Mouse (Mus musculus) kidney, adult 2 months (tissue): Measurements from ENCODE around the gene Scd4. TPM values are rescaled to one million over a fixed set of nuclear protein-coding genes. Genes with fewer than 3 reads are reported as not detected.

Experiments used
- DNase-seq: peaks from one replicate; pipeline ENCODE4 v3.0.0; 2021
- H3K27ac ChIP-seq: fragments of 200-500 bp; 2 replicates; pipeline ENCODE4 v1.5.1; 2012; ENCODE audit warnings: low read depth, low read length, control low read depth, inconsistent platforms; ENCODE audit not compliant: insufficient read depth
- H3K27me3 ChIP-seq: fragments of 200-500 bp; replicated peaks from 2 replicates; pipeline ENCODE4 v1.6.1; 2012; ENCODE audit warnings: mild to moderate bottlenecking, moderate library complexity, low read length, inconsistent platforms; ENCODE audit not compliant: control insufficient read depth, insufficient read depth
- H3K36me3 ChIP-seq: fragments of 200-500 bp; 2 replicates; pipeline ENCODE4 v1.6.1; 2012; ENCODE audit warnings: mild to moderate bottlenecking, moderate library complexity, low read length, inconsistent platforms; ENCODE audit not compliant: control insufficient read depth, insufficient read depth
- H3K4me1 ChIP-seq: fragments of 200-500 bp; 2 replicates; pipeline ENCODE4 v1.6.1; 2011; ENCODE audit warnings: low read length; ENCODE audit not compliant: control insufficient read depth, insufficient read depth
- H3K4me3 ChIP-seq: fragments of 200-500 bp; 2 replicates; pipeline ENCODE4 v1.5.1; 2011; ENCODE audit warnings: mild to moderate bottlenecking, low read depth, low read length, control low read depth; ENCODE audit not compliant: insufficient read depth
- CTCF ChIP-seq: fragments of 200-500 bp; conservative IDR thresholded peaks from 2 replicates; pipeline ENCODE4 v1.5.1; 2011; ENCODE audit warnings: low read depth, mild to moderate bottlenecking, control low read depth, low read length, moderate library complexity, mixed read lengths; ENCODE audit not compliant: insufficient read depth, insufficient read length
- POLR2A ChIP-seq: fragments of 200-500 bp; IDR thresholded peaks from one replicate; pipeline ENCODE4 v1.6.1; 2011; ENCODE audit warnings: low read depth, low read length, control low read depth
- WGBS: fragments of 180-500 bp; shearing (Covaris S2); methylation state at CpG from one replicate; pipeline ENCODE4 v1.1.7; 2018; 5-methylcytosine and 5-hydroxymethylcytosine counted together
- polyA plus RNA-seq: library from polyadenylated mRNA; depleted of rRNA; stranded (reverse); fragments of >200 nt; gene quantifications from 2 replicates; pipeline ENCODE4 v1.2.3, GENCODE M21; 2012

Gene Scd4
- polyA plus RNA-seq, 1 experiment = 0.23 TPM

- DNase-seq = no peak
- TF ChIP-seq POLR2A (no peak), CTCF (no peak)
- no peak overlapping the region for H3K4me3 ChIP-seq
- H3K27ac ChIP-seq = no peak overlapping the region
- no peaks in the 10 kb centered on the region; the same call in none of the 2 replicates for H3K27me3 ChIP-seq
- 75% methylated on average over 12 of the region's 12 CpGs for WGBS
- H3K36me3 ChIP-seq = no peaks in the 10 kb centered on the region
- peaks cover 2% of the 10 kb centered on the region; the same call in 1 of the 2 replicates for H3K4me1 ChIP-seq
Measured at GRCm38 (mm10) chr19:44382682-44383321, 49.9 kb downstream of the Scd4 start.

GRCm38 (mm10) chr19:44385887-44386498, 53.1 kb downstream of the Scd4 start:
- 80% methylated on average over 6 of the region's 6 CpGs for WGBS
- H3K4me3 ChIP-seq = no peak overlapping the region
- TF ChIP-seq POLR2A (no peak), CTCF (no peak)
- peaks cover 9% of the 10 kb centered on the region; the same call in 1 of the 2 replicates for H3K4me1 ChIP-seq
- no peak for DNase-seq
- no peak overlapping the region for H3K27ac ChIP-seq
- H3K36me3 ChIP-seq = no peaks in the 10 kb centered on the region
- H3K27me3 ChIP-seq = no peaks in the 10 kb centered on the region; the same call in 1 of the 2 replicates

GRCm38 (mm10) chr19:44387089-44387671, 54.3 kb downstream of the Scd4 start:
- no peak overlapping the region for H3K4me3 ChIP-seq
- TF ChIP-seq CTCF = no peak
- TF ChIP-seq POLR2A = no peak
- H3K4me1 ChIP-seq = peaks cover 9% of the 10 kb centered on the region; the same call in 1 of the 2 replicates
- H3K27ac ChIP-seq = no peak overlapping the region
- no peaks in the 10 kb centered on the region for H3K36me3 ChIP-seq
- DNase-seq = no peak
- H3K27me3 ChIP-seq = no peaks in the 10 kb centered on the region
- 81% methylated on average over 4 of the region's 4 CpGs for WGBS

GRCm38 (mm10) chr19:44387746-44388474, 55.0 kb downstream of the Scd4 start:
- WGBS = 30% methylated on average over 19 of the region's 19 CpGs
- H3K4me1 ChIP-seq = peaks cover 9% of the 10 kb centered on the region; the same call in 1 of the 2 replicates
- no peak for TF ChIP-seq POLR2A
- no peak for DNase-seq
- no peaks in the 10 kb centered on the region for H3K36me3 ChIP-seq
- no peaks in the 10 kb centered on the region for H3K27me3 ChIP-seq
- peak overlapping the region; percentile 33; the same call in 1 of the 2 replicates for H3K27ac ChIP-seq
- H3K4me3 ChIP-seq = peak overlapping the region; percentile 48

GRCm38 (mm10) chr19:44388475-44389428, 55.9 kb downstream of the Scd4 start:
- no peaks in the 10 kb centered on the region for H3K36me3 ChIP-seq
- H3K27me3 ChIP-seq = no peaks in the 10 kb centered on the region
- peaks cover 9% of the 10 kb centered on the region; the same call in 1 of the 2 replicates for H3K4me1 ChIP-seq
- H3K27ac ChIP-seq = peak overlapping the region; percentile 57
- peak; percentile 97 for DNase-seq
- 3% methylated on average over 41 of the region's 41 CpGs for WGBS
- peak overlapping the region; percentile 48 for H3K4me3 ChIP-seq
- TF ChIP-seq POLR2A (peak; percentile 48), CTCF (0 out of 2 replicates have a peak, but pooled peaks have one; percentile 7)

GRCm38 (mm10) chr19:44389507-44389906, 56.6 kb downstream of the Scd4 start:
- no peak for DNase-seq
- no peak overlapping the region for H3K27ac ChIP-seq
- WGBS = 24% methylated on average over 1 of the region's 1 CpGs

More at GRCm38 (mm10) chr19:44389507-44389906, 56.6 kb downstream of the Scd4 start:
- no peaks in the 10 kb centered on the region for H3K36me3 ChIP-seq
- H3K4me1 ChIP-seq = peaks cover 9% of the 10 kb centered on the region; the same call in 1 of the 2 replicates
- H3K4me3 ChIP-seq = no peak overlapping the region
- TF ChIP-seq POLR2A = no peak
- TF ChIP-seq CTCF = no peak
- no peaks in the 10 kb centered on the region for H3K27me3 ChIP-seq
